Mouse (Mus musculus) forebrain, embryonic 12.5 days (tissue): ENCODE results near the gene Med22. TPM values are rescaled to one million over a fixed set of nuclear protein-coding genes. Genes with fewer than 3 reads are reported as not detected.
"Not testable (repeated sequence)": the region's sequence is repeated elsewhere in the genome, so short reads cannot be mapped to it uniquely, and the experiment has no call there.

Experiments
- ATAC-seq: fragments of 200-750 bp; cut with Nextera tagmentation; 2 replicates; pipeline ENCODE4 v1.8.0; 2017; ENCODE audit warnings: moderate TSS enrichment; ENCODE audit not compliant: low FRiP score
- H3K27ac ChIP-seq: fragments of 300-500 bp; sonication (generic); 2 replicates; pipeline ENCODE4 v1.5.1; 2016; ENCODE audit warnings: mild to moderate bottlenecking
- H3K27me3 ChIP-seq: fragments of 300-500 bp; sonication (generic); 2 replicates; pipeline ENCODE4 v1.6.1; 2016; ENCODE audit warnings: mild to moderate bottlenecking
- H3K36me3 ChIP-seq: fragments of 300-500 bp; sonication (generic); replicated peaks from 2 replicates; pipeline ENCODE4 v1.6.1; 2016; ENCODE audit warnings: mild to moderate bottlenecking
- H3K4me1 ChIP-seq: fragments of 300-500 bp; sonication (generic); 2 replicates; pipeline ENCODE4 v1.6.1; 2016
- H3K4me2 ChIP-seq: fragments of 300-500 bp; sonication (generic); 2 replicates; pipeline ENCODE4 v1.6.1; 2016; ENCODE audit warnings: mild to moderate bottlenecking, moderate library complexity
- H3K4me3 ChIP-seq: fragments of 300-500 bp; sonication (generic); replicated peaks from 2 replicates; pipeline ENCODE4 v1.5.1; 2016; ENCODE audit warnings: mild to moderate bottlenecking
- H3K9ac ChIP-seq: fragments of 300-500 bp; sonication (generic); 2 replicates; pipeline ENCODE4 v1.6.1; 2016; ENCODE audit warnings: mild to moderate bottlenecking
- H3K9me3 ChIP-seq: fragments of 300-500 bp; sonication (generic); 2 replicates; pipeline ENCODE4 v1.6.1; 2016
- WGBS: fragments of 180-500 bp; shearing (Covaris S2); methylation state at CpG from one replicate; pipeline ENCODE4 v1.1.7; 2016; 5-methylcytosine and 5-hydroxymethylcytosine counted together
- polyA plus RNA-seq: library from polyadenylated mRNA; unstranded; fragments of >200 nt; fragmentation: Nextera tagmentation; extraction: Ambion mirVana; gene quantifications from 2 replicates; pipeline ENCODE4 v1.2.1, GENCODE M21; 2016

Med22 gene
- polyA plus RNA-seq, 1 experiment from 2014 or later: 139 TPM

DNA sequence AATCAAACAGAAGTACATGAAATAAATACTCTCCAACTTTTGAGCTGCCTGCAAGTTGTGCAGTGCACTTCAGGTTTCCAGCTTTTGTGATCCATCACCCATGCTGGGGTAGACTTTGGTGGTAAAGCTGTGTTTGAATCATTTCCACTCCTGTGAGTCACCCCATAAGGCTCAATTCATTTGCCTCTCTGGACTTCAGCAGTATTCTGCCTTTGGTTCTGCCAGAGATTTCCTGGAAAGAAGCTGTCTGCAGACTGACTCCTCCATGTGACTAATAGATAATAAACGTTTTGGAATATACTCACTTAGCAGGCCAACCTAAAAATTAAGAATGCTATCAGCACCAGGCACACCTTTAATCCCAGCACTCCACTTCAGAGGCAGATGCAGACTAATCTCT is 9.7 kb downstream of the Med22 start:
- no peak overlapping the region for H3K4me3 ChIP-seq
- no peak for ATAC-seq
- peaks cover 21% of the 10 kb centered on the region for H3K4me1 ChIP-seq
- H3K36me3 ChIP-seq: peaks cover 63% of the 10 kb centered on the region
- no peaks in the 10 kb centered on the region for H3K9me3 ChIP-seq
- H3K9ac ChIP-seq: no peak overlapping the region
- WGBS: 68% methylated on average over 1 of the region's 1 CpGs
- no peak overlapping the region for H3K27ac ChIP-seq
- H3K27me3 ChIP-seq: no peaks in the 10 kb centered on the region
- no peak overlapping the region for H3K4me2 ChIP-seq

DNA sequence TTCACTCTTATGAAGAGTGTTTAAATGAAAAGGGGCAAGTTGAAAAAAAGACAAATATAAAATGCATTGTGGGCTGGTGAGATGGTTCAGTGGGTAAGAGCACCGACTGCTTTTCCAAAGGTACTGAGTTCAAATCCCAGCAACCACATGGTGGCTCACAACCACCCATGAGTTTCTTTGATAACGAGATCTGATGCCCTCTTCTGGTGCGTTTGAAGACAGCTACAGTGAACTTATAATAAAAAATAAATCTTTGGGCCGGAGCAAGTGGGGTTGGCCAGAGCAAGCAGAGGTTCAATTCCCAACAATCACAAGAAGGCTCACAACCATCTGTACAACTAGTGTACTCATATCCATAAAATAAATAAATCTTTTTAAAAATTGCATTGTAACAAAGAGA is 14.6 kb downstream of the Med22 start:
- H3K4me1 ChIP-seq: no peaks in the 10 kb centered on the region
- no peak for ATAC-seq
- H3K9me3 ChIP-seq: no peaks in the 10 kb centered on the region
- H3K4me3 ChIP-seq: no peak overlapping the region
- H3K27ac ChIP-seq: no peak overlapping the region
- H3K27me3 ChIP-seq: no peaks in the 10 kb centered on the region
- H3K4me2 ChIP-seq: no peak overlapping the region
- peaks cover 94% of the 10 kb centered on the region for H3K36me3 ChIP-seq
- no peak overlapping the region for H3K9ac ChIP-seq
- WGBS: 94% methylated on average over 4 of the region's 4 CpGs

DNA sequence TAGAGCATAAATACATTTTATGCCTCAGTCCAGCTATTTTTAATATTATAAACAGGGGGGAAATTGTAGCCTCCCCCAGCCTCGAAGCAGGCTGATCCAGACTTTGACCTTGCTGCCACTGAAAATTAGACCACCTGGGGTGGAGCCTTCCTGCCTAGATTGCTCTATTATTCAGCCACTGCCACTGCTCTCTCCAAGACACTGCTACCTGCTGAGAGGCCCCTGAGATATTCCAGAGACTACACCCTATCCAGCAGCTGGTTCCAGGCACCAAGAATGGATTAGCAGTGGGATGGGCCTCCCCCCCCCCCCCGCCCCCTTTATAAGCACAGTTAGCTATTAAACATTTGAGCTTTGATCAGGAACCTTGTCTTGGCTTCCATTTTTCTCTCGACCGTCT is 24.3 kb downstream of the Med22 start:
- H3K27me3 ChIP-seq, H3K4me1 ChIP-seq, H3K4me3 ChIP-seq, ATAC-seq, H3K27ac ChIP-seq, H3K4me2 ChIP-seq, H3K9me3 ChIP-seq, H3K9ac ChIP-seq: not testable (repeated sequence)
- 31% methylated on average over 3 of the region's 4 CpGs for WGBS
- peaks cover 28% of the 10 kb centered on the region for H3K36me3 ChIP-seq

DNA sequence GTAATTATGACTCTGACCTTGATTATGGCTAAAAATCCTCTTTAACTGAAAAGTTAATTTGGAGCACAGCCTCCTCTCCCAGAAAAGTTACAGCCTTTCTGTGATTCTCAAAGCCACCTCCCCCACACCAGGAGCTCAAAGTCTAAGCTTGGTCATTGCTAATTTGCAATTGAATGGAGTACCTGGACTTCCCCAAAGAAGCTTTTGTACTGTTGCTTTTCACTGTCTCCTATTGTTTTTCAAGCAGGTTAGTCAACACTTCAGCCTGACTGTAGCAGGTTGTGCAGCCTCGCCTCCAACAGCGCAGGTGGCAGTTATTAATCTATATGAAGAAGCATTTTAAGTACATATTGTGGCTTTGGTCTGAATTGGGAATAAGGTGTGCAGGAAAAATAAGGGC is 24.9 kb downstream of the Med22 start:
- H3K4me3 ChIP-seq, H3K4me2 ChIP-seq, H3K9ac ChIP-seq, H3K9me3 ChIP-seq, H3K27me3 ChIP-seq, ATAC-seq, H3K27ac ChIP-seq, H3K4me1 ChIP-seq: not testable (repeated sequence)
- 70% methylated on average over 2 of the region's 2 CpGs for WGBS
- peaks cover 21% of the 10 kb centered on the region for H3K36me3 ChIP-seq

DNA sequence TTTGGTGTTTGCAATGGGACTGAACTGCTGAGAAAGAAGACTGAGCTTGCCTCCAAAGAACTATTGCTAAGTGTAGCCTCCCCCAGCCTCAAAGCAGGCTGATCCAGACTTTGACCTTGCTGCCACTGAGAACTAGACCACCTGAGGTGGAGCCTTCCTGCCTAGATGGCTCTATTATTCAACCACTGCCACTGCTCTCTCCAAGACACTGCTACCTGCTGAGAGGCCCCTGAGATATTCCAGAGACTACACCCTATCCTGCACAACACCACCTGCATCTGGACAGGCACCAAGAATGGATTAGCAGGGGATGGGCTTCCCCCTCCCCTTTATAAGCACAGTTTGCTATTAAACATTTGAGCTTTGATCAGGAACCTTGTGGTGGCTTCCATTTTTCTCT is 31.9 kb downstream of the Med22 start:
- Histone ChIP-seq H3K9me3 (no peaks in the 10 kb centered on the region), H3K4me3 (no peak overlapping the region), H3K36me3 (no peaks in the 10 kb centered on the region), H3K4me2 (no peak overlapping the region), H3K9ac (no peak overlapping the region), H3K27ac (no peak overlapping the region), H3K27me3 (no peaks in the 10 kb centered on the region), H3K4me1 (no peaks in the 10 kb centered on the region)
- ATAC-seq: no peak

DNA sequence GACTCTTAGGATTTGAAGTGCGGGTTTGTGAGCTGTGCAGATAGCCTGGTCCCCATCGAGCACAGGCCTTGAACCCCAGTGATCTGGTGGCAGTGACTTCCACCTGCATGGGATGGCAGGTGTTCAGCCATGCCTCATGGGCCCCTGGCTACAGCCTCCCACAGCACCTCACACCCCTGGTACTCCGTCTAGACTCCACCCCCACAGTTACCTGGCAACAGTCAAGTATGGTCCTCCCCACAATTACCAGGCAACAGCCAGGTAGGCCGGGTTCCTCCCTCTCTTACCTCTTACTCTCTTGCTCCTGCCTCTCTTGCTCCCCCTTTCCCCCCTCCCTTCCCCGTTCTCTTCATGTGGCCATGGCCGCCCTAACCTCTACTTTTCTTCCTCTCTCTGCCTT is 39.8 kb downstream of the Med22 start:
- no peak for ATAC-seq
- Histone ChIP-seq H3K9me3 (no peaks in the 10 kb centered on the region), H3K27ac (no peak overlapping the region), H3K4me3 (no peak overlapping the region), H3K4me2 (no peak overlapping the region), H3K9ac (no peak overlapping the region), H3K36me3 (no peaks in the 10 kb centered on the region), H3K4me1 (no peaks in the 10 kb centered on the region), H3K27me3 (peaks cover 4% of the 10 kb centered on the region; the same call in 1 of the 2 replicates)
- 72% methylated on average over 6 of the region's 6 CpGs for WGBS

DNA sequence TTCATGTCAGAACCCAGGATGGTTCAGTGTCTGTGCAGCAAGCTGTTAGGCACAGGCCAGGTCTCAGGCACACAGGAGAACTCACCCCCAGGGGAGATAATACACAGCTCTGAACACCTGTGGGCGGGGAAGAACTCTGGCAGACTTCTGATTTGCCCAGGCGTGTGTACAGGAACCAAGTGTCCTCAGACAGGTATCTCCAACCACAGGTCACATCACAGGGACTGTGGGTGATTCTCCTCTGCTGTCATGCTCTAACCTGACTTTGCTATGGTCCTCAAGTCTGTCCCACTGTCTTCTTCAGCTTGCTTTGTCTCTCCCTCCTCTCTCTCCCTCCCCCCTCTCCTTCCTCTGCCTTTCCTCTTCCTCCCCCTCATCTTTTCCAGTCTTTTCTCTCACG is 45.6 kb downstream of the Med22 start, which contains the start of gene Abo:
Abo (minus strand) TSS at position 101 of the 400 bp plus-strand sequence.
- 63% methylated on average over 3 of the region's 3 CpGs for WGBS
- no peaks in the 10 kb centered on the region for H3K36me3 ChIP-seq
- no peak within 1 kb of the TSS for H3K4me2 ChIP-seq
- H3K27ac ChIP-seq: no peak within 1 kb of the TSS
- no peaks in the 10 kb centered on the region for H3K27me3 ChIP-seq
- H3K9ac ChIP-seq: no peak within 1 kb of the TSS
- no peak for ATAC-seq
- H3K4me3 ChIP-seq: no peak within 1 kb of the TSS
- H3K4me1 ChIP-seq: no peaks in the 10 kb centered on the region
- no peaks in the 10 kb centered on the region for H3K9me3 ChIP-seq

DNA sequence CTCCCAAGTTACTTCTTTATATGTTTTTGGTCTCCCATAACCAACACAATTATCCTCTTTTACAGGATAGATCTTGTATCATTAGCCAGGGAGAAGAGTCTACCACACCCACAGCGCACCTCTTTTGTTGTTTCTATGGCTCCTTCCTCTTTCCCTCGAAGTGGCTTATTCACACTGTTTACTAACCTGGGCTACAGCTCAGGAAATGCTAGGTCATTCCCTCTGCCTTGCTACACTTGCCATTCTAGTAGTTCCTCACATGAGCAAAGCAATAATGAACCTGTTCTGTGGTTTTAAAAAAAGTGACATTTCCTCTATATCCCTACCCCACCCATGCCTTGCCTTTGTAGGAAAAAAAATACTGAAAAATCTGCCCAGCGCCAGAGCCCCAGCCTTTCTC is 47.6 kb downstream of the Med22 start:
- no peak overlapping the region for H3K4me3 ChIP-seq
- no peaks in the 10 kb centered on the region for H3K9me3 ChIP-seq
- WGBS: 84% methylated on average over 3 of the region's 3 CpGs
- H3K27me3 ChIP-seq: no peaks in the 10 kb centered on the region
- no peak overlapping the region for H3K9ac ChIP-seq
- H3K4me2 ChIP-seq: no peak overlapping the region
- H3K27ac ChIP-seq: no peak overlapping the region
- H3K4me1 ChIP-seq: no peaks in the 10 kb centered on the region
- no peak for ATAC-seq
- H3K36me3 ChIP-seq: no peaks in the 10 kb centered on the region

Other genes starting within 250 kb of the Med22 start
- gene Lcn4, start 239.4 kb downstream of the Med22 start, polyA plus RNA-seq: not detected in 2 replicates
- gene Abo, start 45.7 kb downstream of the Med22 start, polyA plus RNA-seq: not detected in 2 replicates
- 28.8 and 29.5 TPM in 2 replicates for gene Surf6, start 7.8 kb downstream of the Med22 start, polyA plus RNA-seq
- 560 and 566 TPM in 2 replicates for gene Rpl7a, start 87 bp upstream of the Med22 start, polyA plus RNA-seq
- 49.6 and 50.9 TPM in 2 replicates for gene Surf2, start 5.7 kb upstream of the Med22 start, polyA plus RNA-seq
- gene Surf1, start 5.9 kb upstream of the Med22 start, polyA plus RNA-seq: 51.2 and 54.4 TPM in 2 replicates
- 118 and 125 TPM in 2 replicates for gene Surf4, start 23.3 kb upstream of the Med22 start, polyA plus RNA-seq
- 0.11 TPM in 1 of 2 replicates, not detected in the other for gene Stkld1, start 23.4 kb upstream of the Med22 start, polyA plus RNA-seq
- gene Rexo4, start 53.7 kb upstream of the Med22 start, polyA plus RNA-seq: 40.3 and 43.1 TPM in 2 replicates
- not detected in 2 replicates for gene Adamts13, start 62.7 kb upstream of the Med22 start, polyA plus RNA-seq
- 120 and 126 TPM in 2 replicates for gene Cacfd1, start 99.2 kb upstream of the Med22 start, polyA plus RNA-seq
- gene Slc2a6, start 117.3 kb upstream of the Med22 start, polyA plus RNA-seq: 1.6 and 1.8 TPM in 2 replicates
- gene Mymk, start 161.5 kb upstream of the Med22 start, polyA plus RNA-seq: 0.26 TPM in 1 of 2 replicates, not detected in the other
- gene Adamtsl2, start 168.7 kb upstream of the Med22 start, polyA plus RNA-seq: 5.3 and 5.4 TPM in 2 replicates
- gene Fam163b, start 231.8 kb upstream of the Med22 start, polyA plus RNA-seq: 0.27 and 0.32 TPM in 2 replicates